Mouse (Mus musculus) ES-Bruce4 (cell line): Measurements from ENCODE around the gene Golgb1.

Experiments used
- CTCF ChIP-seq: IDR thresholded peaks from one replicate; pipeline ENCODE4 v1.8.1; 2011; ENCODE audit warnings: low read depth, low read length
- EP300 ChIP-seq: IDR thresholded peaks from 2 replicates; pipeline ENCODE4 v1.6.1; 2011; ENCODE audit warnings: low read depth, low read length; ENCODE audit not compliant: insufficient read depth
- POLR2A ChIP-seq: IDR thresholded peaks from one replicate; pipeline ENCODE4 v1.8.1; 2011; ENCODE audit warnings: low read length; ENCODE audit not compliant: insufficient read depth

GRCm38 (mm10) chr16:36863585-36863984 lies 11.4 kb upstream of the Golgb1 start:
- no peak for TF ChIP-seq POLR2A
- no peak for TF ChIP-seq CTCF
- no peak for TF ChIP-seq EP300
